Mouse (Mus musculus): ENCODE data around the gene G0s2. TPM values are rescaled to one million over a fixed set of nuclear protein-coding genes. Genes with fewer than 3 reads are reported as not detected.

The G0s2 gene
- total and polyA plus RNA-seq, 3 experiments, result not detected

- H3K4me1 ChIP-seq (ENCODE audit: control insufficient read depth in 1 of 2, insufficient read depth in 2 of 2), result peaks cover 14 to 61% of the 10 kb centered on the region in 2 experiments
- H3K4me2 ChIP-seq (ENCODE audit: insufficient read depth, low read depth, poor library complexity, severe bottlenecking), result no peak overlapping the region
- in situ Hi-C loops (cut with MboI; ENCODE audit: low pct_ligation_motif_present, low pct_unique_long_range_greater_than_20kb, low sequenced_read_pairs) (no loop called here), dilution Hi-C loops (cut with MboI; ENCODE audit: extremely low pct_ligation_motif_present, extremely low pct_unique_long_range_greater_than_20kb, low sequenced_read_pairs) (no loop called here)
- DNase-seq (ENCODE audit: extremely low read depth), result no peak
- no peak overlapping the region for H3K9ac ChIP-seq (ENCODE audit: insufficient read depth, low read depth)
- H3K27ac ChIP-seq (ENCODE audit: insufficient read depth, low read depth), result no peak overlapping the region
- no peak for TF ChIP-seq MEF2A (IDR thresholded peaks at IDR 0.05; ENCODE audit: borderline replicate concordance, low read depth, low read length)
- no peak for TF ChIP-seq TCF12 (IDR thresholded peaks at IDR 0.05; ENCODE audit: low read depth, low read length)
- no peak for TF ChIP-seq UBTF (IDR thresholded peaks at IDR 0.05; ENCODE audit: low read depth, low read length)
- TF ChIP-seq ZMIZ1 (IDR thresholded peaks at IDR 0.05; ENCODE audit: low read depth, low read length), result no peak
- TF ChIP-seq MAFK (IDR thresholded peaks at IDR 0.05; ENCODE audit: insufficient replicate concordance, low read length), result no peak
- no peak for TF ChIP-seq CTCF (conservative IDR thresholded peaks at IDR 0.05 in 1 of 2, IDR thresholded peaks at IDR 0.05 in 1 of 2; ENCODE audit: low read depth in 2 of 2, low read length in 2 of 2)
- no peak for TF ChIP-seq ZNF384 (IDR thresholded peaks at IDR 0.05; ENCODE audit: low read depth, low read length)
- no peak for TF ChIP-seq JUND (conservative IDR thresholded peaks at IDR 0.05; ENCODE audit: low read depth, low read length)
- TF ChIP-seq E2F4 (IDR thresholded peaks at IDR 0.05; ENCODE audit: insufficient replicate concordance, low read depth, low read length), result no peak
- no peak for TF ChIP-seq POLR2A (IDR thresholded peaks at IDR 0.05; ENCODE audit: low read depth, low read length)
- no peak for TF ChIP-seq MAZ (IDR thresholded peaks at IDR 0.05; ENCODE audit: low read depth, low read length)
- peaks cover 0 to 11% of the 10 kb centered on the region in 2 experiments for H3K36me3 ChIP-seq (replicated peaks in 1 of 2; ENCODE audit: control insufficient read depth in 1 of 2, insufficient read depth in 1 of 2, low read length in 1 of 2)
- H3K27me3 ChIP-seq (replicated peaks), result no peaks in the 10 kb centered on the region
- no peaks in the 10 kb centered on the region for H3K9me3 ChIP-seq (replicated peaks; ENCODE audit: low read length)
- H3K79me2 ChIP-seq (replicated peaks; ENCODE audit: control insufficient read depth, extremely low read depth, insufficient read depth, poor library complexity, severe bottlenecking), result no peaks in the 10 kb centered on the region
- H3K4me3 ChIP-seq (replicated peaks in 1 of 3; ENCODE audit: low read depth in 2 of 3, low read length in 2 of 3, poor library complexity in 1 of 3), result no peak overlapping the region
Observed at GRCm38 (mm10) chr1:193234130-193234645, 38.8 kb downstream of the G0s2 start.

- H3K4me1 ChIP-seq (ENCODE audit: control insufficient read depth in 1 of 2, insufficient read depth in 2 of 2), result peaks cover 11 to 59% of the 10 kb centered on the region in 2 experiments
- no peak overlapping the region for H3K4me2 ChIP-seq (ENCODE audit: insufficient read depth, low read depth, poor library complexity, severe bottlenecking)
- H3K9ac ChIP-seq (ENCODE audit: insufficient read depth, low read depth), result no peak overlapping the region
- no peak overlapping the region for H3K4me3 ChIP-seq (replicated peaks in 1 of 3; ENCODE audit: low read depth in 2 of 3, low read length in 2 of 3, poor library complexity in 1 of 3)
- in situ Hi-C loops (cut with MboI; ENCODE audit: low pct_ligation_motif_present, low pct_unique_long_range_greater_than_20kb, low sequenced_read_pairs) (no loop called here), dilution Hi-C loops (cut with MboI; ENCODE audit: extremely low pct_ligation_motif_present, extremely low pct_unique_long_range_greater_than_20kb, low sequenced_read_pairs) (no loop called here)
- TF ChIP-seq MEF2A (IDR thresholded peaks at IDR 0.05; ENCODE audit: borderline replicate concordance, low read depth, low read length), result no peak
- no peak for TF ChIP-seq RCOR1 (conservative IDR thresholded peaks at IDR 0.05; ENCODE audit: low read depth, low read length)
- TF ChIP-seq ZMIZ1 (IDR thresholded peaks at IDR 0.05; ENCODE audit: low read depth, low read length), result no peak
- TF ChIP-seq ELF1 (IDR thresholded peaks at IDR 0.05; ENCODE audit: low read depth, low read length), result no peak
- TF ChIP-seq SMC3 (IDR thresholded peaks at IDR 0.05; ENCODE audit: low read depth, low read length), result no peak
- TF ChIP-seq UBTF (IDR thresholded peaks at IDR 0.05; ENCODE audit: low read depth, low read length), result no peak
- TF ChIP-seq E2F4 (IDR thresholded peaks at IDR 0.05; ENCODE audit: insufficient replicate concordance, low read depth, low read length), result no peak
- TF ChIP-seq MYC (IDR thresholded peaks at IDR 0.05; ENCODE audit: low read depth, low read length), result no peak
- TF ChIP-seq GABPA (IDR thresholded peaks at IDR 0.05; ENCODE audit: insufficient replicate concordance, low read depth, low read length), result no peak
- TF ChIP-seq USF1 (IDR thresholded peaks at IDR 0.05; ENCODE audit: low read depth, low read length), result no peak
- TF ChIP-seq POLR2AphosphoS2 (IDR thresholded peaks at IDR 0.05; ENCODE audit: low read depth, low read length), result no peak
- no peak for TF ChIP-seq MAZ (IDR thresholded peaks at IDR 0.05; ENCODE audit: low read depth, low read length)
- TF ChIP-seq CHD1 (IDR thresholded peaks at IDR 0.05; ENCODE audit: low read depth, low read length), result no peak
- TF ChIP-seq IRF4 (IDR thresholded peaks at IDR 0.05; ENCODE audit: low read depth, low read length), result no peak
- TF ChIP-seq USF2 (conservative IDR thresholded peaks at IDR 0.05; ENCODE audit: low read depth, low read length), result no peak
- TF ChIP-seq MXI1 (IDR thresholded peaks at IDR 0.05; ENCODE audit: low read depth, low read length), result no peak
- no peak for TF ChIP-seq MAFK (IDR thresholded peaks at IDR 0.05; ENCODE audit: insufficient replicate concordance, low read length)
- no peak for TF ChIP-seq JUN (IDR thresholded peaks at IDR 0.05; ENCODE audit: insufficient read depth, low read depth, low read length)
- H3K79me2 ChIP-seq (replicated peaks; ENCODE audit: control insufficient read depth, extremely low read depth, insufficient read depth, poor library complexity, severe bottlenecking), result no peaks in the 10 kb centered on the region
- no peak overlapping the region for H3K27ac ChIP-seq (ENCODE audit: insufficient read depth, low read depth)
- H3K36me3 ChIP-seq (replicated peaks in 1 of 2; ENCODE audit: control insufficient read depth in 1 of 2, insufficient read depth in 1 of 2, low read length in 1 of 2), result peaks cover 0 to 16% of the 10 kb centered on the region in 2 experiments
- H3K27me3 ChIP-seq (replicated peaks), result no peaks in the 10 kb centered on the region
- no peaks in the 10 kb centered on the region for H3K9me3 ChIP-seq (replicated peaks; ENCODE audit: low read length)
- no peak for DNase-seq (ENCODE audit: extremely low read depth)
Observed at GRCm38 (mm10) chr1:193232732-193233131, 40.3 kb downstream of the G0s2 start.
